Mouse (Mus musculus): ENCODE measurements around the gene Amh. TPM values are rescaled to one million over a fixed set of nuclear protein-coding genes. Genes with fewer than 3 reads are reported as not detected.

Amh gene
- total and polyA plus RNA-seq, 3 experiments, result 0.18 to 0.25 (median 0.18) TPM

DNA sequence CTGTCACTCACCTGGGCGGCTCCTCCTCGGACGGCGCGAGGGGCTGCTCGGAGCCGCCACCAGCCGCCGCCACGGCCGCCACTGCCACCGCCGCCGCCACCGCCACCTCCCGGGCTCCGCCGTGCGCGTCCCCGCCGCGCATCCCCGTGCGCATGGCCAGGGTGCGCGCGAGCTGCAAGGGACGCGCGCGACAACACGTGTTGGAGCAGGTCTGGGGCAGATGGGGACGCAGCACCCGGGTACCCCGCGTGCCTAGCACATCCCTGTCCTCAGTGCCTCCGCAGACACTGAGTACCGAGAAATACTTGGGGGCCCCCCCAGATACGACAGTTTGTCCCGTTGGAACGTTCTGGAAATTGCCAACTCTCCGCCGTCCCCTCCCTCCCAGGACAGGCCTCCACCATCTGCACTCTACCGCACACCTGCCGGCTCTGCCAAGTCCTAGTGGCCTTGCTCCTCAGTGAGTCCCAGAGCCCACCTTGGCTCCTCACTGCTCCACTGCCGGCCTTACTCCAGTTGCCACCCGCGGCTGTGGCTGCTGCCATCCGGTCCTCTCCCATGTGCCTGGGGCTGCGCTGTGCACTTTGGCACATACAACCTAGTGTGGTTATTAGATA is 39.0 kb downstream of the Amh start, which contains the start of gene Lingo3:
TSS of gene Lingo3 (minus strand) at position 109 of the 617 bp plus-strand sequence.
- no peaks in the 10 kb centered on the region for H3K27me3 ChIP-seq (ENCODE audit: control insufficient read depth, insufficient read depth, low read length)
- H3K4me1 ChIP-seq (ENCODE audit: control insufficient read depth, insufficient read depth, low read length), result no peaks in the 10 kb centered on the region; the same call in 1 of the 2 replicates
- peak within 1 kb of the TSS; percentile 35 for H3K4me3 ChIP-seq
- no peak for TF ChIP-seq POLR2A (IDR thresholded peaks at IDR 0.05; ENCODE audit: insufficient read depth, low read depth, low read length)
- no peak for TF ChIP-seq EP300 (IDR thresholded peaks at IDR 0.05; ENCODE audit: insufficient read depth, low read depth, low read length)
- TF ChIP-seq CTCF (IDR thresholded peaks at IDR 0.05), result no peak
- no peaks in the 10 kb centered on the region for H3K36me3 ChIP-seq (ENCODE audit: control insufficient read depth, insufficient read depth, low read length)
- no peaks in the 10 kb centered on the region for H3K79me2 ChIP-seq (replicated peaks; ENCODE audit: control insufficient read depth, insufficient read depth, low read length)
- DNase-seq, result peak in 1 of 2 experiments; percentile 40
- peak within 1 kb of the TSS; percentile 42 for H3K9ac ChIP-seq (ENCODE audit: low read depth, low read length)
- intact Hi-C loops (cut with DNase I), result no loop called here
- H3K27ac ChIP-seq, result no peak within 1 kb of the TSS; the same call in 1 of the 2 replicates
- WGBS, result 6% methylated on average over 51 of the region's 51 CpGs

DNA sequence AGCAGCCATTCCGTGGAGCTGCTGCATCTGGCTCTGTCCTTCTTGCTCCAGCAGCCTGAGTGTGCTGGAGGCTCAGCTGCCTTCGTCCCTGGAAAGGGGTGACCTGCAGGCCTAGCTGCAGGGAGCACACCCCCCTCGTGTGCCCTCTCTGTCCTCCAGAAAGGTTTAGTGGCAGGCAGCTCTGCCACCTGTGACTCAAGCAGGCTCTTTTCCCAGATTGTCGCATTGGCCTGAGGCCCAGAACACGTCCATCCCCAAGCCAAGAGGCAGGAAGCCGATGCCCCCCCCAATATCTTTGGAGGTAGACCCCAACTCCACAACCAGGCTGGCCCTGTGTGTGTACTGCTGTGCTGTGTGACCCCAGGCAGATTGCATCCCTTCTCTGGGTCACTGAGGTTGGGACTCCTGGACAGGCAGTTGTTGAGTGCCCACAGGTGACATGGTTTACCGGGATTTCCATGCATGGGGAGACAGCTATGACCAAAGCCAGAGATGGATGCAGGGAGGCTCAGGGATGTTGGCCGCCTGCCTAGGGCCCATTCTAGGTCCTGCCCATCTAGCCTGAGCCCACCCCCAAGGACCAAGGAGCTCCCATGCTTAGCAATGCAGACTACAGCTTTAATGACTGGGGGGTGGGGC is 40.1 kb downstream of the Amh start:
- peak in 1 of 2 experiments; percentile 47 for DNase-seq
- H3K4me1 ChIP-seq (ENCODE audit: control insufficient read depth, insufficient read depth, low read length), result no peaks in the 10 kb centered on the region; the same call in 1 of the 2 replicates
- H3K4me3 ChIP-seq, result no peak overlapping the region
- no peak overlapping the region for H3K9ac ChIP-seq (ENCODE audit: low read depth, low read length)
- H3K79me2 ChIP-seq (replicated peaks; ENCODE audit: control insufficient read depth, insufficient read depth, low read length), result no peaks in the 10 kb centered on the region
- 41% methylated on average over 8 of the region's 8 CpGs for WGBS
- no peak overlapping the region; the same call in 1 of the 2 replicates for H3K27ac ChIP-seq
- no peaks in the 10 kb centered on the region for H3K36me3 ChIP-seq (ENCODE audit: control insufficient read depth, insufficient read depth, low read length)
- H3K27me3 ChIP-seq (ENCODE audit: control insufficient read depth, insufficient read depth, low read length), result no peaks in the 10 kb centered on the region
- no peak for TF ChIP-seq POLR2A (IDR thresholded peaks at IDR 0.05; ENCODE audit: insufficient read depth, low read depth, low read length)
- 0 out of 2 replicates have a peak, but pooled peaks have one; percentile 39 for TF ChIP-seq EP300 (IDR thresholded peaks at IDR 0.05; ENCODE audit: insufficient read depth, low read depth, low read length)
- intact Hi-C loops (cut with DNase I), result no loop called here

DNA sequence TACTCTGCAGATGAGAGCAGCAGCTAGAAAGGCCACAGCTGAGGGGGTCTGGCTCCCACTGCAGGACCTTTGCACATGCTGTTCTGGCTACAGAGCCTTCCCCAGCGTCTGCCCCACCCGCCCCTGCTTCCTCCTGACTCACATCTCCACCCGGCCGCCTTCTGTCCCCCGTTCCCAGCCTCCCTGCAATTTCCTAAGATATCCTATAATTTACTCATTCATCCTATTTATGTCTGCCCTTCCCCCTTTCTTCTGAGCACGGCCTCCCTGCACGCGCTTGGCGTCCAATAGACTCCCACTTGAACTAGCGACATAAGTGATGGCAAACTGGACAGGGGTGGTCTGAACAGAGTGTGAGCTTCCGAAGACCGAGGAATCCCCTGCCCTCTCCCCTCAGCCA is 40.7 kb downstream of the Amh start:
- Histone ChIP-seq H3K36me3 (ENCODE audit: control insufficient read depth, insufficient read depth, low read length) (no peaks in the 10 kb centered on the region), H3K4me3 (no peak overlapping the region), H3K4me1 (ENCODE audit: control insufficient read depth, insufficient read depth, low read length) (no peaks in the 10 kb centered on the region; the same call in 1 of the 2 replicates), H3K9ac (ENCODE audit: low read depth, low read length) (no peak overlapping the region), H3K79me2 (replicated peaks; ENCODE audit: control insufficient read depth, insufficient read depth, low read length) (no peaks in the 10 kb centered on the region), H3K27me3 (ENCODE audit: control insufficient read depth, insufficient read depth, low read length) (no peaks in the 10 kb centered on the region), H3K27ac (no peak overlapping the region)
- intact Hi-C loops (cut with DNase I), result no loop called here
- 59% methylated on average over 12 of the region's 12 CpGs for WGBS
- TF ChIP-seq POLR2A (IDR thresholded peaks at IDR 0.05; ENCODE audit: insufficient read depth, low read depth, low read length), result no peak
- no peak for TF ChIP-seq EP300 (IDR thresholded peaks at IDR 0.05; ENCODE audit: insufficient read depth, low read depth, low read length)
- no peak for TF ChIP-seq CTCF (IDR thresholded peaks at IDR 0.05)
- DNase-seq, result no peak

DNA sequence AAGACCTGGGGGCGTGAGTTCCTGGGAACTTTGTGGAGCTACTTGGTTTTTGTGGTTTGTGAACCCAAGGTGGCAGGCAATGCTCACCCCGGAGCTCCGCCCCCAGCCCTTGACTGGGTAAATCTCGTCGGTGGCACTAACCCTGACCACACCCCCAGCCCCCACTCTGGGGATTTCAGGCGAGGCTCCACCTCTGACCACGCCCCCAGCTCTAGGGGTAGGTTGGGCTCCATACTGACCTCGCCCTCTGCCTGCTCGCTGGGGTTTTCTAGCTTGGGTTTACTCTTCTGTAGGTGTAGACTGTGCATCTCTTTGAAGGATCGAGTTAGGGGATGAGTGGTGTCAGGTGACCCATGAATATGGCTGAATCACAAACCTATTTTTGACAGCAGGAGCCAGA is 43.5 kb downstream of the Amh start:
- Histone ChIP-seq H3K79me2 (replicated peaks; ENCODE audit: control insufficient read depth, insufficient read depth, low read length) (no peaks in the 10 kb centered on the region), H3K27ac (no peak overlapping the region), H3K27me3 (ENCODE audit: control insufficient read depth, insufficient read depth, low read length) (no peaks in the 10 kb centered on the region), H3K9ac (ENCODE audit: low read depth, low read length) (no peak overlapping the region), H3K4me1 (ENCODE audit: control insufficient read depth, insufficient read depth, low read length) (no peaks in the 10 kb centered on the region; the same call in 1 of the 2 replicates), H3K36me3 (ENCODE audit: control insufficient read depth, insufficient read depth, low read length) (no peaks in the 10 kb centered on the region), H3K4me3 (no peak overlapping the region)
- TF ChIP-seq CTCF (IDR thresholded peaks at IDR 0.05) (no peak), POLR2A (IDR thresholded peaks at IDR 0.05; ENCODE audit: insufficient read depth, low read depth, low read length) (no peak), EP300 (IDR thresholded peaks at IDR 0.05; ENCODE audit: insufficient read depth, low read depth, low read length) (no peak)
- intact Hi-C loops (cut with DNase I), result no loop called here
- DNase-seq, result peak in 1 of 2 experiments; percentile 37
- WGBS, result 14% methylated on average over 10 of the region's 10 CpGs

DNA sequence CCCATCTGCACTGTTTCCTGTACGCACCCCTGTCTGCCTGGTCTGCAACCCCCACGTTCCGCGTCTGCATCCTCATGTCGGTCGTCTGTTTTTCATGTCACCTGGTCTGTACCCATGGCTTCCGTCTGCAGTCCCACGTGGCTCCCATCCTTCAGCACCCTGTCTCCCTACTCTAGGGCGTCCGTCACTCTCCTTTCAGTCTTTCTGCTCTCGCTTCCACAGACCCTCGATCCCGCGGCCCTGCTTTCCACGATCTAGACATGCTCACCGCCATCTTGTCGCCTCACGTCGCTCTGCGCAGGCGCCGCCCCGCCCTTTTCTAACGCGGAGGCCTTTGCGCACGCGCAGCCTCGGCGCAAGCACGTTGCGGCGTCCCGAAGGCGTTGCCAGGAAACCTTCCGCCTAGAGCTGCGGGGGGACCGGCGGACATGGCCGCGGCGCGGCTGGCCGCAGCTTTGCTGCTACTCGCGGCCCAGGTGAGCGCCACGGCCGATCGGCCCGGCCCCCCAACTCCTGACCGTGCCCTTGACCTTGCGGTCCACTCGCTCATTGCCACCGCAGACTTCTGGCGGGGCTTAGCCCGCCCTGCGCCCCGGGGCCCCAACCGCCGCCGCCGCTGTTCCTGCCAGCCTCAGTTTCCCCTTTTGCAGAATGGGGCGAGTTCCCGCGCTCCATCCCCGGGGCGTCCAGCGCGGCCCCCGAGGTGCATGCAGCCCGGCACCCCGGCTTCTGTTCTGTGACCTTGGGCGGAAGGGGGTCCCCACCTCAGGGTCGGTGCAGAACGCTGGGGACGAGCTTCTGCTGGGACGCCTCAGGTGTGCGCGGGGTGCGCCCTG is 50.1 kb downstream of the Amh start, which contains the start of the genes Lsm7 and Sppl2b:
TSS of gene Lsm7 (minus strand) at position 297 of the 836 bp plus-strand sequence.
TSS of gene Sppl2b (plus strand) at position 363 of the 836 bp plus-strand sequence.
- TF ChIP-seq EP300 (IDR thresholded peaks at IDR 0.05; ENCODE audit: insufficient read depth, low read depth, low read length) (peak; percentile 66; the same call in 1 of the 2 replicates), CTCF (IDR thresholded peaks at IDR 0.05) (no peak), POLR2A (IDR thresholded peaks at IDR 0.05; ENCODE audit: insufficient read depth, low read depth, low read length) (peak; percentile 91)
- Histone ChIP-seq H3K4me3 (peak within 1 kb of the TSS; percentile 83), H3K27me3 (ENCODE audit: control insufficient read depth, insufficient read depth, low read length) (no peaks in the 10 kb centered on the region), H3K36me3 (ENCODE audit: control insufficient read depth, insufficient read depth, low read length) (no peaks in the 10 kb centered on the region), H3K9ac (ENCODE audit: low read depth, low read length) (peak within 1 kb of the TSS; percentile 70), H3K4me1 (ENCODE audit: control insufficient read depth, insufficient read depth, low read length) (peaks cover 6% of the 10 kb centered on the region), H3K79me2 (replicated peaks; ENCODE audit: control insufficient read depth, insufficient read depth, low read length) (peaks cover 1% of the 10 kb centered on the region; the same call in 1 of the 2 replicates), H3K27ac (peak within 1 kb of the TSS; percentile 70)
- intact Hi-C loops (cut with DNase I), result loop anchor here (2.0 kb wide), 1 partner anchor 30 kb away; no protein-coding TSS in a partner anchor
- DNase-seq, result peak; percentile 98 to 99
- under 1% methylated on average over 81 of the region's 81 CpGs for WGBS
